Mouse (Mus musculus): ENCODE results near the gene Ermard.

- TF ChIP-seq CTCF (IDR thresholded peaks at IDR 0.05; ENCODE audit: control insufficient read depth, insufficient read depth, insufficient read length), result no peak
- TF ChIP-seq USF1 (IDR thresholded peaks at IDR 0.05; ENCODE audit: low read depth), result no peak
- TF ChIP-seq CEBPB (IDR thresholded peaks at IDR 0.05; ENCODE audit: low read depth), result no peak
- TF ChIP-seq MYOD1 (IDR thresholded peaks at IDR 0.05; ENCODE audit: control insufficient read depth, insufficient read length, low read depth), result no peak
- TF ChIP-seq MAX (IDR thresholded peaks at IDR 0.05), result no peak
- no peak for TF ChIP-seq MYOG (IDR thresholded peaks at IDR 0.05; ENCODE audit: control insufficient read depth, extremely low read depth, insufficient read length)
Observed at GRCm38 (mm10) chr17:15129630-15130287, 88.8 kb downstream of the Ermard start.
